In genomic region chr9:106417841-106418625, GRCm38 (mm10) we compare ENCODE assay signal across 8 mouse cellular contexts. TPM values are rescaled to one million over a fixed set of nuclear protein-coding genes. Genes with fewer than 3 reads are reported as not detected.
DNase-seq lines count a peak whose midpoint lies in the region; ATAC-seq and TF ChIP-seq lines count a peak whose summit lies in the region.

No protein-coding gene starts in this region.

- peak; percentile 77 for ATAC-seq in hindbrain, embryonic 15.5 days (ENCODE audit: low FRiP score, low read depth)

- peak overlapping the region; percentile 73 for H3K27ac ChIP-seq in gastrocnemius, adult 2 months
- H3K27ac ChIP-seq in hindbrain, embryonic 15.5 days (replicated peaks) = peak overlapping the region; percentile 55

- intact Hi-C loops in gastrocnemius, adult 2 months (cut with DNase I) = no loop called here

- DNase-seq in Muller cell, postnatal 12 days (ENCODE audit: inconsistent ontology term) = peak; percentile 92
- peak; percentile 78 to 85 for DNase-seq in cerebellum, postnatal 36 days
- peak; percentile 88 for DNase-seq in gastrocnemius, adult 2 months
- peak; percentile 96 for DNase-seq in left cerebral cortex, adult 11 months (ENCODE audit: low spot score)
- peak; percentile 83 for DNase-seq in lung, postnatal 14 days
- peak; percentile 98 for DNase-seq in right cerebral cortex, adult 18-20 months
- no peak for DNase-seq in spleen, postnatal 36 days (ENCODE audit: low spot score in 2 of 2)

- peak overlapping the region; percentile 51 for H3K9ac ChIP-seq in hindbrain, embryonic 15.5 days

- peaks cover 34% of the 10 kb centered on the region for H3K4me1 ChIP-seq in hindbrain, embryonic 15.5 days (replicated peaks)

- no peaks in the 10 kb centered on the region for H3K9me3 ChIP-seq in hindbrain, embryonic 15.5 days

- no peaks in the 10 kb centered on the region for H3K36me3 ChIP-seq in hindbrain, embryonic 15.5 days

- H3K4me2 ChIP-seq in hindbrain, embryonic 15.5 days = peak overlapping the region; percentile 80

- peak; percentile 45 for TF ChIP-seq CTCF in gastrocnemius, adult 2 months (IDR thresholded peaks at IDR 0.05)

- H3K27me3 ChIP-seq in hindbrain, embryonic 15.5 days = peaks cover 7% of the 10 kb centered on the region; the same call in 1 of the 2 replicates

- peak overlapping the region; percentile 68 for H3K4me3 ChIP-seq in gastrocnemius, adult 2 months
- H3K4me3 ChIP-seq in hindbrain, embryonic 15.5 days = peak overlapping the region; percentile 31

- 16% methylated on average over 29 of the region's 29 CpGs for WGBS in hindbrain, embryonic 15.5 days

RNA-seq across cellular contexts. Expression of gene Rpl29, which starts 11.2 kb away (rescaled TPM):
- 100 to 1,000 TPM; 253 to 301 TPM for total RNA-seq in gastrocnemius, adult 2 months (2021)
- 620 and 631 TPM in 2 replicates for polyA plus RNA-seq in hindbrain, embryonic 15.5 days (2015; fragmentation: Nextera tagmentation; extraction: Ambion mirVana)

RNA-seq across cellular contexts. Expression of gene Acy1, which starts 20.1 kb away (rescaled TPM):
- 10 to 100 TPM in 1 of 2 experiments, 1 to 10 TPM in 1; 8.2 to 14.9 TPM for total RNA-seq in gastrocnemius, adult 2 months (2021)
- polyA plus RNA-seq in hindbrain, embryonic 15.5 days (2015; fragmentation: Nextera tagmentation; extraction: Ambion mirVana) = 22.9 and 24.9 TPM in 2 replicates

RNA-seq across cellular contexts. Expression of gene Abhd14b, which starts 29.2 kb away (rescaled TPM):
- total RNA-seq in gastrocnemius, adult 2 months (2021) = 1 to 10 TPM; 4.8 to 6.1 TPM
- polyA plus RNA-seq in hindbrain, embryonic 15.5 days (2015; fragmentation: Nextera tagmentation; extraction: Ambion mirVana) = 9.2 and 11.3 TPM in 2 replicates

RNA-seq across cellular contexts. Expression of gene Abhd14a, which starts 29.4 kb away (rescaled TPM):
- total RNA-seq in gastrocnemius, adult 2 months (2021) = 10 to 100 TPM; 15.9 to 19.8 TPM
- polyA plus RNA-seq in hindbrain, embryonic 15.5 days (2015; fragmentation: Nextera tagmentation; extraction: Ambion mirVana) = 77.0 and 80.7 TPM in 2 replicates

RNA-seq across cellular contexts. Expression of gene Pcbp4, which starts 35.1 kb away (rescaled TPM):
- total RNA-seq in gastrocnemius, adult 2 months (2021) = 10 to 100 TPM; 63.8 to 69.0 TPM
- 246 and 264 TPM in 2 replicates for polyA plus RNA-seq in hindbrain, embryonic 15.5 days (2015; fragmentation: Nextera tagmentation; extraction: Ambion mirVana)

Comparison
In these comparisons a context has a peak if more than half of its experiments do, and no peak if none do; other contexts are left out.
1. DNase-seq: peak in Muller cell, postnatal 12 days (single experiment), cerebellum, postnatal 36 days (2 of 2), gastrocnemius, adult 2 months (single experiment), left cerebral cortex, adult 11 months (single experiment), lung, postnatal 14 days (single experiment) and right cerebral cortex, adult 18-20 months (single experiment); none in spleen, postnatal 36 days (0 of 2).